Mouse (Mus musculus) neural tube, embryonic 15.5 days (tissue): ENCODE results near the gene Ebf1. TPM values are rescaled to one million over a fixed set of nuclear protein-coding genes. Genes with fewer than 3 reads are reported as not detected.

Experiments
- ATAC-seq: fragments of 200-750 bp; cut with Nextera tagmentation; 2 replicates; pipeline ENCODE4 v1.8.0; 2017; ENCODE audit warnings: mild to moderate bottlenecking, moderate TSS enrichment, moderate library complexity; ENCODE audit not compliant: low FRiP score
- H3K27ac ChIP-seq: fragments of 300-500 bp; sonication (generic); replicated peaks from 2 replicates; pipeline ENCODE4 v1.5.1; 2015; ENCODE audit warnings: mild to moderate bottlenecking, inconsistent platforms
- H3K27me3 ChIP-seq: fragments of 300-500 bp; sonication (generic); replicated peaks from 2 replicates; pipeline ENCODE4 v1.6.1; 2015; ENCODE audit warnings: inconsistent platforms
- H3K36me3 ChIP-seq: fragments of 300-500 bp; sonication (generic); 2 replicates; pipeline ENCODE4 v1.6.1; 2015; ENCODE audit warnings: inconsistent platforms
- H3K4me1 ChIP-seq: fragments of 300-500 bp; sonication (generic); 2 replicates; pipeline ENCODE4 v1.6.1; 2015; ENCODE audit warnings: inconsistent platforms
- H3K4me2 ChIP-seq: fragments of 300-500 bp; sonication (generic); 2 replicates; pipeline ENCODE4 v1.6.1; 2015; ENCODE audit warnings: inconsistent platforms, mild to moderate bottlenecking, moderate library complexity
- H3K4me3 ChIP-seq: fragments of 300-500 bp; sonication (generic); replicated peaks from 2 replicates; pipeline ENCODE4 v1.5.1; 2015; ENCODE audit warnings: mild to moderate bottlenecking, inconsistent platforms
- H3K9ac ChIP-seq: fragments of 300-500 bp; sonication (generic); replicated peaks from 2 replicates; pipeline ENCODE4 v1.6.1; 2015; ENCODE audit warnings: mild to moderate bottlenecking, inconsistent platforms
- H3K9me3 ChIP-seq: fragments of 300-500 bp; sonication (generic); replicated peaks from 2 replicates; pipeline ENCODE4 v1.6.1; 2016; ENCODE audit warnings: inconsistent platforms
- WGBS: fragments of 180-500 bp; shearing (Covaris S2); methylation state at CpG from one replicate; pipeline ENCODE4 v1.1.7; 2015; ENCODE audit warnings: mixed read lengths; 5-methylcytosine and 5-hydroxymethylcytosine counted together
- polyA plus RNA-seq: library from polyadenylated mRNA; unstranded; fragments of >200 nt; fragmentation: Nextera tagmentation; extraction: Ambion mirVana; gene quantifications from 2 replicates; pipeline ENCODE4 v1.2.1, GENCODE M21; 2015

The Ebf1 gene
- polyA plus RNA-seq, 1 experiment from 2014 or later = 168 TPM

DNA sequence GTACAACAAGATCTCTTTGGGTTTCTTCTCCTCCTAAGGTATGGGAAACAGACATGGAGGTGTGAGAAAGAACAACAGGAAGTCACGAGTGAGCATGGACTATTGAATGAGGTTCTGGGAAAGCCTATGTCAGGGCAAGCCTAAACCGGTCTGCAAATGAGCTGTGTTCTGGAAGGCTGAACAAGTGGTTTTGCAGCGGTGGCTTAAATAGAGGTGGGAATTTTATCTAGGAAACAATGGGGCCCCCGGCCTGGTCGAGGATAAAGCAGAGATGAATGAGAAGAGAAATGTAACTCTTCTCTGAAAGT lies 73.1 kb downstream of the Ebf1 start:
- Histone ChIP-seq H3K27ac (no peak overlapping the region), H3K4me3 (no peak overlapping the region), H3K9me3 (no peaks in the 10 kb centered on the region), H3K4me2 (no peak overlapping the region), H3K9ac (no peak overlapping the region), H3K27me3 (no peaks in the 10 kb centered on the region), H3K4me1 (peaks cover 21% of the 10 kb centered on the region), H3K36me3 (no peaks in the 10 kb centered on the region)
- WGBS = 92% methylated on average over 5 of the region's 5 CpGs
- ATAC-seq = no peak

GRCm38 (mm10) chr11:44695416-44695815 lies 78.3 kb downstream of the Ebf1 start:
- no peak overlapping the region for H3K9ac ChIP-seq
- no peak for ATAC-seq
- no peak overlapping the region for H3K4me2 ChIP-seq
- no peak overlapping the region for H3K4me3 ChIP-seq
- no peaks in the 10 kb centered on the region for H3K36me3 ChIP-seq
- H3K9me3 ChIP-seq = no peaks in the 10 kb centered on the region
- H3K4me1 ChIP-seq = peaks cover 28% of the 10 kb centered on the region
- H3K27me3 ChIP-seq = no peaks in the 10 kb centered on the region
- WGBS = 93% methylated on average over 9 of the region's 9 CpGs
- H3K27ac ChIP-seq = no peak overlapping the region

- no peaks in the 10 kb centered on the region for H3K9me3 ChIP-seq
- ATAC-seq = no peak
- H3K4me2 ChIP-seq = peak overlapping the region; percentile 49
- H3K4me3 ChIP-seq = peak overlapping the region; percentile 14; the same call in 1 of the 2 replicates
- 5% methylated on average over 16 of the region's 16 CpGs for WGBS
- peak overlapping the region; percentile 2; the same call in 1 of the 2 replicates for H3K27ac ChIP-seq
- no peaks in the 10 kb centered on the region for H3K27me3 ChIP-seq
- H3K36me3 ChIP-seq = no peaks in the 10 kb centered on the region
- H3K4me1 ChIP-seq = peaks cover 38% of the 10 kb centered on the region
- 0 out of 2 replicates have a peak overlapping the region, but pooled peaks have one; percentile 17 for H3K9ac ChIP-seq
These were observed 79.6 kb downstream of the Ebf1 start for GRCm38 (mm10) chr11:44696539-44697201.

- Histone ChIP-seq H3K36me3 (no peaks in the 10 kb centered on the region), H3K4me3 (no peak overlapping the region), H3K9me3 (no peaks in the 10 kb centered on the region), H3K9ac (no peak overlapping the region), H3K27ac (no peak overlapping the region), H3K4me2 (no peak overlapping the region), H3K27me3 (no peaks in the 10 kb centered on the region), H3K4me1 (peaks cover 38% of the 10 kb centered on the region)
- ATAC-seq = no peak
- WGBS = 62% methylated on average over 4 of the region's 4 CpGs
These were observed 83.1 kb downstream of the Ebf1 start for GRCm38 (mm10) chr11:44700181-44700580.

DNA sequence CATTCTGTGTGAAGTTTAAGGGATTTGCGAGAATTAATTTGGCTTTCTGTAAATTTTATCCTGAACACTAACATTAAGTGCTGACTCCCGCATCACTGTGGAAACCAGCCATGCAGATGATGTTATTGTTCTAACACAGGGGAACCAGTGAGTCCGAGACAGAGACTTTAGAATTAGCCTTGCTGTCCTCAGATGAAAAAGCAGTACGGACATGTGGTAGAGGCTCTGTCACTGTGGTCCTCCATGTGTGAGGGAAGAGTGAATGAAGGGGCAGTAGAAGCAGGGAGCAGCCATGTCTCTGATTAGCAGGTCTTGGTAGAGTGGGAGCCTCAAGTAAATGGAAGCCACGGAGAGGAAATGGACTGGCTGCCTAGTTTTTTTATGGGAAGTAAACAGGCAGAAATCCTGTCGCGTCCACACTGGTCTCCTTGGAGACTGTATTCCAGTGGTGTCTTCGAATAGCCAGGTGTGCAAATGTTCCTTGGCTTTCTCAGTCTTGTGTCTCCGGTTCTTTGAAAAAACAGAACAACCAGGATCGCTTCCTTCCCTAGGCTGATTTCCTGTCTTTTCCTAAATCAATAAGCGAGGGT lies 84.2 kb downstream of the Ebf1 start:
- no peak for ATAC-seq
- peaks cover 44% of the 10 kb centered on the region for H3K4me1 ChIP-seq
- no peak overlapping the region for H3K4me2 ChIP-seq
- no peak overlapping the region for H3K9ac ChIP-seq
- no peaks in the 10 kb centered on the region for H3K27me3 ChIP-seq
- 42% methylated on average over 11 of the region's 11 CpGs for WGBS
- H3K9me3 ChIP-seq = no peaks in the 10 kb centered on the region
- H3K36me3 ChIP-seq = no peaks in the 10 kb centered on the region
- H3K4me3 ChIP-seq = no peak overlapping the region
- H3K27ac ChIP-seq = peak overlapping the region; percentile 60; the same call in 1 of the 2 replicates

- H3K4me3 ChIP-seq = no peak overlapping the region
- H3K9me3 ChIP-seq = no peaks in the 10 kb centered on the region
- no peak overlapping the region for H3K9ac ChIP-seq
- no peak for ATAC-seq
- peaks cover 38% of the 10 kb centered on the region for H3K4me1 ChIP-seq
- H3K27ac ChIP-seq = 0 out of 2 replicates have a peak overlapping the region, but pooled peaks have one; percentile 6
- no peaks in the 10 kb centered on the region for H3K27me3 ChIP-seq
- 52% methylated on average over 1 of the region's 1 CpGs for WGBS
- no peaks in the 10 kb centered on the region for H3K36me3 ChIP-seq
- no peak overlapping the region for H3K4me2 ChIP-seq
These were observed 84.7 kb downstream of the Ebf1 start for GRCm38 (mm10) chr11:44701864-44702263.

DNA sequence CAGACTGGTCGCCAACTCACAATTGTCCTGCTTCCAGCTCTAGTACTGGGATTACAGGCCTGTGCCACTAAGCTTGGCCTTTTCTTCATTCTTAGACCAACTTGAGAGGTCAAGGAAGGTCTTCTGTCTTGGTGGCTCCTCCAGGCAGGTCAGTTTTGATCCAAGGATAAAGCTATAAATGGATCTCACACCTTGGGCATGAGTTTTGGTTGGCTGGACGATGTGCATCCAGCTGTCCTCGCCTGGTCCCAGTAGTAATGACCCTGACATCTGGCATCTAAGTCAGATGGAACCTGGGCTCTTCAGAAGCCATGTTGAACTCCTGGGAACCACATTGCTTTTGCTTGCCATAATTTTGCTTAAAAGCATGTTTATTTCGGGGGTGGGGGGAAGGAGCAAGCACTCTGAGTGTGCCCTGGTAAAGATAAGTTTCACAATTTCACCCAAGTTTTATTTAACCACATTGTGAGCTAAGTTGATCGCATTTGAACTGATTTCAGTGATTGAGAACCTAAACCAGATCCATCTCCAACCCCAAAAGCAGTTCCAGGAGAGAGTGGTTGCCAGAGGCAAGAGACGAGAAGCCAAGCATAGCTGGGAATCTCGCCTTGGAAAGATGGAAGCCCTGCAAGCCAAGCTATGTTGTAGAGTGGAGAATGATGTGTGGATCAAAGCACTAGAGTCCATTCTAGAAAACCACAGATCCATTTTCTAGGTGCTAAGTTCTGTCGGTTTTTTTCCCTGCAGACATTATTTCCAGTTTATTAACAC lies 85.8 kb downstream of the Ebf1 start:
- Histone ChIP-seq H3K9ac (no peak overlapping the region), H3K4me1 (peaks cover 37% of the 10 kb centered on the region), H3K9me3 (no peaks in the 10 kb centered on the region), H3K4me2 (no peak overlapping the region), H3K27me3 (no peaks in the 10 kb centered on the region), H3K4me3 (no peak overlapping the region), H3K36me3 (no peaks in the 10 kb centered on the region), H3K27ac (no peak overlapping the region)
- 92% methylated on average over 8 of the region's 8 CpGs for WGBS
- no peak for ATAC-seq

- WGBS = 97% methylated on average over 5 of the region's 5 CpGs
- H3K27ac ChIP-seq = no peak overlapping the region
- peaks cover 38% of the 10 kb centered on the region for H3K4me1 ChIP-seq
- H3K9ac ChIP-seq = no peak overlapping the region
- no peak overlapping the region for H3K4me2 ChIP-seq
- no peaks in the 10 kb centered on the region for H3K36me3 ChIP-seq
- no peak overlapping the region for H3K4me3 ChIP-seq
- no peaks in the 10 kb centered on the region for H3K9me3 ChIP-seq
- no peaks in the 10 kb centered on the region for H3K27me3 ChIP-seq
- ATAC-seq = no peak
These were observed 86.8 kb downstream of the Ebf1 start for GRCm38 (mm10) chr11:44703951-44704350.

- no peaks in the 10 kb centered on the region for H3K27me3 ChIP-seq
These were observed 88.7 kb downstream of the Ebf1 start for GRCm38 (mm10) chr11:44705811-44706210.

GRCm38 (mm10) chr11:44706386-44706785 lies 89.3 kb downstream of the Ebf1 start:
- H3K4me2 ChIP-seq = no peak overlapping the region
- H3K36me3 ChIP-seq = no peaks in the 10 kb centered on the region
- H3K27ac ChIP-seq = no peak overlapping the region
- H3K4me1 ChIP-seq = peaks cover 27% of the 10 kb centered on the region
- H3K4me3 ChIP-seq = no peak overlapping the region
- 83% methylated on average over 2 of the region's 2 CpGs for WGBS
- H3K9me3 ChIP-seq = no peaks in the 10 kb centered on the region
- no peak overlapping the region for H3K9ac ChIP-seq
- no peak for ATAC-seq
- H3K27me3 ChIP-seq = no peaks in the 10 kb centered on the region

More at GRCm38 (mm10) chr11:44705811-44706210, 88.7 kb downstream of the Ebf1 start:
- Histone ChIP-seq H3K9me3 (no peaks in the 10 kb centered on the region), H3K4me3 (no peak overlapping the region), H3K9ac (no peak overlapping the region), H3K36me3 (no peaks in the 10 kb centered on the region), H3K4me2 (no peak overlapping the region), H3K4me1 (peaks cover 30% of the 10 kb centered on the region), H3K27ac (no peak overlapping the region)
- 80% methylated on average over 1 of the region's 1 CpGs for WGBS
- ATAC-seq = no peak

- H3K27me3 ChIP-seq = no peaks in the 10 kb centered on the region
- H3K36me3 ChIP-seq = no peaks in the 10 kb centered on the region
- no peak overlapping the region for H3K9ac ChIP-seq
- no peak for ATAC-seq
- H3K4me2 ChIP-seq = 0 out of 2 replicates have a peak overlapping the region, but pooled peaks have one; percentile 6
- H3K4me3 ChIP-seq = no peak overlapping the region
- H3K9me3 ChIP-seq = no peaks in the 10 kb centered on the region
- 17% methylated on average over 13 of the region's 13 CpGs for WGBS
- 0 out of 2 replicates have a peak overlapping the region, but pooled peaks have one; percentile 49 for H3K27ac ChIP-seq
- H3K4me1 ChIP-seq = peaks cover 21% of the 10 kb centered on the region
These were observed 90.5 kb downstream of the Ebf1 start for GRCm38 (mm10) chr11:44707381-44708289.
